Comparison of ENCODE assay signal across 23 mouse cellular contexts in the genomic region with DNA sequence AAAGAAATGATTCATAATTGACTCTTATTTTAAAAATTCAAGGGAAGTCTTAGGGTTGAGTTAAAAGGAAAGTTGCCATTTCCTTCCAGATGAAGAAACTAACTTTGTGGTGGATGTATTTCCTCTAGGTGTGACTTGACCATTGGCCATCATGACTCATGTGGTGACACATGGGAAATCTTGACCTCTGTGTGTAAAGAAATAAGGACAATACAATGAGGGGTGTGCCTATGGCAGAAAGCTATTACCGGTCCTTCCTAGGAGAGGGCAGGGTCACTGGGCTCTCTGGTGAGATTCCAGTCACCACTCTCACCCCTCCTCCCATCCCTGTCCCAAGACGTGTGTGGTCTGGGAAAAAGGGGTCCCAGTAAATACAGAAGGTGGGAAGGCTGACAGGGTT. TPM values are rescaled to one million over a fixed set of nuclear protein-coding genes. Genes with fewer than 3 reads are reported as not detected.
"Had no signal": no experiment of that assay in that cellular context is flagged by ENCODE, and none has a peak within 500 bp of the region (broad histone marks: within the 10 kb centered on the region; RNA-seq: fewer than 3 reads in every experiment).

No protein-coding gene starts in this region.

- ATAC-seq: midbrain, embryonic 16.5 days had no signal

- H3K4me2 ChIP-seq: limb, embryonic 13.5 days; midbrain, embryonic 11.5 days; neural tube, embryonic 13.5 days; stomach, embryonic 15.5 days had no signal

- DNase-seq: kidney, adult 18-20 months; kidney, postnatal 10 days; kidney, postnatal 4 days; left cerebral cortex, postnatal 4 days; lung, adult 18-20 months; lung, postnatal 4 days; retina, postnatal 1 day; right cerebral cortex, postnatal 14 days; thymus, postnatal 14 days had no signal

- H3K27ac ChIP-seq: layer of hippocampus, adult 2 months; limb, embryonic 13.5 days; liver, embryonic 14.5 days; neural tube, embryonic 13.5 days; stomach, embryonic 15.5 days had no signal

- H3K9me3 ChIP-seq: limb, embryonic 13.5 days; megakaryocyte, embryonic 14.5 days; neural tube, embryonic 13.5 days; stomach, embryonic 15.5 days had no signal

- H3K4me1 ChIP-seq: limb, embryonic 13.5 days; megakaryocyte, embryonic 14.5 days; stomach, embryonic 15.5 days had no signal

- H3K9ac ChIP-seq: limb, embryonic 13.5 days; liver, embryonic 14.5 days; neural tube, embryonic 13.5 days; stomach, embryonic 15.5 days had no signal

- H3K27me3 ChIP-seq: limb, embryonic 13.5 days; neural tube, embryonic 13.5 days; stomach, embryonic 15.5 days had no signal

- H3K4me3 ChIP-seq: layer of hippocampus, adult 2 months; limb, embryonic 13.5 days; megakaryocyte, embryonic 14.5 days; neural tube, embryonic 13.5 days; stomach, embryonic 15.5 days had no signal

- H3K36me3 ChIP-seq: limb, embryonic 13.5 days; neural tube, embryonic 13.5 days; stomach, embryonic 15.5 days had no signal

RNA-seq across cellular contexts. Expression of a gene that starts 25.5 kb away (rescaled TPM):
- total RNA-seq: layer of hippocampus, adult 2 months; layer of hippocampus, postnatal 10 days; left cerebral cortex, postnatal 4 days; liver, adult 2 months had no signal
- polyA plus RNA-seq: kidney, embryonic 14.5 days; limb, embryonic 13.5 days; liver, adult 2 months; liver, embryonic 14.5 days; lung, embryonic 16.5 days; midbrain, embryonic 11.5 days; midbrain, embryonic 16.5 days; neural tube, embryonic 13.5 days; spleen, adult 2 months; stomach, embryonic 15.5 days; urinary bladder, adult 2 months had no signal
